Mouse (Mus musculus) cerebellum, postnatal 10 days (tissue): Measurements from ENCODE around the gene Dph3.
"Not testable (repeated sequence)": the region's sequence is repeated elsewhere in the genome, so short reads cannot be mapped to it uniquely, and the experiment has no call there.

Experiments used
- DNase-seq, 2 experiments: peaks; one replicate each; pipeline ENCODE4 v3.0.0; 2021; ENCODE audit warnings: mixed read lengths in 2 of 2

Gene Dph3

GRCm38 (mm10) chr14:32085486-32086201 lies at the start of gene Dph3:
TSS of gene Dph3 (minus strand) at chr14:32085729.
- DNase-seq, result peak; percentile 99

GRCm38 (mm10) chr14:32134293-32134692 lies 48.8 kb upstream of the Dph3 start:
- no peak for DNase-seq

GRCm38 (mm10) chr14:32131836-32132235 lies 46.3 kb upstream of the Dph3 start:
- no peak for DNase-seq

- no peak for DNase-seq
These were observed 42.9 kb upstream of the Dph3 start for GRCm38 (mm10) chr14:32128409-32128808.

- DNase-seq, result not testable (repeated sequence)
These were observed 39.7 kb upstream of the Dph3 start for GRCm38 (mm10) chr14:32125256-32125655.

- no peak for DNase-seq
These were observed 38.7 kb upstream of the Dph3 start for GRCm38 (mm10) chr14:32124261-32124660.

- DNase-seq, result peak; percentile 21 to 34
These were observed 36.4 kb upstream of the Dph3 start for GRCm38 (mm10) chr14:32121920-32122315.

- no peak for DNase-seq
These were observed 35.7 kb upstream of the Dph3 start for GRCm38 (mm10) chr14:32120940-32121919.

- DNase-seq, result not testable (repeated sequence)
These were observed 26.6 kb upstream of the Dph3 start for GRCm38 (mm10) chr14:32112124-32112523.

- no peak for DNase-seq
These were observed 21.4 kb upstream of the Dph3 start for GRCm38 (mm10) chr14:32106911-32107310.

- peak; percentile 10 to 20 for DNase-seq
These were observed 20.1 kb upstream of the Dph3 start for GRCm38 (mm10) chr14:32105663-32106062.

GRCm38 (mm10) chr14:32103556-32103955 lies 18.0 kb upstream of the Dph3 start:
- no peak for DNase-seq

GRCm38 (mm10) chr14:32098951-32099350 lies 13.4 kb upstream of the Dph3 start:
- DNase-seq, result no peak

GRCm38 (mm10) chr14:32097691-32098090 lies 12.2 kb upstream of the Dph3 start:
- DNase-seq, result no peak

- DNase-seq, result no peak
These were observed 11.2 kb upstream of the Dph3 start for GRCm38 (mm10) chr14:32096740-32097139.

- no peak for DNase-seq
These were observed 10.1 kb upstream of the Dph3 start for GRCm38 (mm10) chr14:32095646-32096045.

- DNase-seq, result no peak
These were observed 8.1 kb upstream of the Dph3 start for GRCm38 (mm10) chr14:32093500-32094117.

GRCm38 (mm10) chr14:32093018-32093417 lies 7.5 kb upstream of the Dph3 start:
- no peak for DNase-seq

- no peak for DNase-seq
These were observed 6.2 kb upstream of the Dph3 start for GRCm38 (mm10) chr14:32091704-32092103.

- no peak for DNase-seq
These were observed 5.6 kb upstream of the Dph3 start for GRCm38 (mm10) chr14:32091124-32091523.

GRCm38 (mm10) chr14:32087584-32088248 lies 2.2 kb upstream of the Dph3 start:
- DNase-seq, result not testable (repeated sequence)

GRCm38 (mm10) chr14:32086226-32086625 lies 697 bp upstream of the Dph3 start:
- peak in 1 of 2 experiments; percentile 39 for DNase-seq
